Mouse (Mus musculus) forebrain, embryonic 11.5 days (tissue): ENCODE results near the gene 4930402H24Rik. TPM values are rescaled to one million over a fixed set of nuclear protein-coding genes. Genes with fewer than 3 reads are reported as not detected.

Experiments used
- ATAC-seq: fragments of 200-750 bp; cut with Nextera tagmentation; replicated peaks from 2 replicates; pipeline ENCODE4 v1.8.0; 2017; ENCODE audit warnings: moderate TSS enrichment; ENCODE audit not compliant: low FRiP score
- DNase-seq: peaks from one replicate; pipeline ENCODE4 v3.0.0-alpha.2; 2017; ENCODE audit warnings: low spot score
- H3K27ac ChIP-seq: fragments of 300-500 bp; sonication (generic); 2 replicates; pipeline ENCODE4 v1.5.1; 2014; ENCODE audit warnings: low read depth, low read length
- H3K27me3 ChIP-seq: fragments of 300-500 bp; sonication (generic); 2 replicates; pipeline ENCODE4 v1.6.1; 2014; ENCODE audit warnings: mild to moderate bottlenecking, low read length, mixed read lengths; ENCODE audit not compliant: control insufficient read depth, insufficient read depth
- H3K36me3 ChIP-seq: fragments of 300-500 bp; sonication (generic); 2 replicates; pipeline ENCODE4 v1.6.1; 2014; ENCODE audit warnings: mild to moderate bottlenecking, low read length, moderate library complexity, mixed read lengths; ENCODE audit not compliant: control insufficient read depth, insufficient read depth
- H3K4me1 ChIP-seq: fragments of 300-500 bp; sonication (generic); replicated peaks from 2 replicates; pipeline ENCODE4 v1.6.1; 2014; ENCODE audit warnings: low read length, mixed read lengths; ENCODE audit not compliant: control insufficient read depth, insufficient read depth
- H3K4me2 ChIP-seq: fragments of 300-500 bp; sonication (generic); 2 replicates; pipeline ENCODE4 v1.6.1; 2014; ENCODE audit warnings: low read depth, mild to moderate bottlenecking, low read length, moderate library complexity, mixed read lengths; ENCODE audit not compliant: severe bottlenecking
- H3K4me3 ChIP-seq: fragments of 300-500 bp; sonication (generic); 2 replicates; pipeline ENCODE4 v1.5.1; 2014; ENCODE audit warnings: low read depth, low read length
- H3K9ac ChIP-seq: fragments of 300-500 bp; sonication (generic); 2 replicates; pipeline ENCODE4 v1.6.1; 2014; ENCODE audit warnings: low read length
- H3K9me3 ChIP-seq: fragments of 300-500 bp; sonication (generic); 2 replicates; pipeline ENCODE4 v1.6.1; 2016; ENCODE audit warnings: low read length, mixed read lengths; ENCODE audit not compliant: control insufficient read depth
- WGBS: fragments of 180-500 bp; shearing (Covaris S2); extraction: QIAGEN DNeasy Blood & Tissue Kit; methylation state at CpG from one replicate; pipeline ENCODE4 v1.1.7; 2014; 5-methylcytosine and 5-hydroxymethylcytosine counted together
- polyA plus RNA-seq: library from polyadenylated mRNA; unstranded; fragments of >200 nt; fragmentation: Nextera tagmentation; extraction: Ambion mirVana; gene quantifications from 2 replicates; pipeline ENCODE4 v1.2.1, GENCODE M21; 2014

4930402H24Rik gene
- polyA plus RNA-seq, 1 experiment from 2014 or later, result 53.1 TPM

DNA sequence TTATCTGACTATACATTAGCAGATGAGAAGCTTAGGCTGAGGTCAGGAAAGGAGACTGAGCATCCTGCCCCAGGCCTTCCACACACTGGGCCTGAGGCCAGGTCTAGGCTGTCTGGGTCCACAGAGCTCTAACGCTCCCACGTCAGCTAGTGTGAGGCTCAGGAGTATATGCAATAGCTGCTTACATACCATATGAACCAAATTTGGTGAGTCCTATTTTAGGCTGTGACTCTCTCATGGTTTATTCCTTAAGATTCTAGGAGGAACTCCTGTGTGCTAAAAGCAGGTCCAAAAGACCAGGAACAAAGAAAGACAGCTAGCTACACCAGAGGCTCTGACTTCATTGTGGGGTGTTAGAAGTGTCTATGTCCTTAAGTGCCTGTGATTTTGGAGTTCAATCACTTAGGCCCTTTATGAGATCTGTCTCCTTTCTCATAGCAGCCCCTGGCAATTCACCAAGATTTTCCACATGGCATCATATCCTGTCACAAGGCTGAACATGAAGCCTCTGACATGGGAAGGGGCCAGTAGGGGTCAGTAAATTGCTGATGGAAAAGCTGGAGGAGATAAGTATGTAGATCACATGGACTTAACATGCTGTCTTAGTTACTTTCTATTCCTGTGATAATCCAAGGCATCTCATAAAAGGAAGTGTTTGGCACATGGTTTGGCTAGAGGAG is 177.2 kb downstream of the 4930402H24Rik start:
- H3K4me3 ChIP-seq, result no peak overlapping the region
- H3K27ac ChIP-seq, result no peak overlapping the region
- H3K4me1 ChIP-seq, result no peaks in the 10 kb centered on the region
- H3K36me3 ChIP-seq, result peaks cover 13% of the 10 kb centered on the region; the same call in 1 of the 2 replicates
- 100% methylated on average over 2 of the region's 2 CpGs for WGBS
- no peak for ATAC-seq
- H3K27me3 ChIP-seq, result no peaks in the 10 kb centered on the region
- no peak overlapping the region for H3K9ac ChIP-seq
- no peak overlapping the region for H3K4me2 ChIP-seq
- H3K9me3 ChIP-seq, result no peaks in the 10 kb centered on the region
- DNase-seq, result no peak

DNA sequence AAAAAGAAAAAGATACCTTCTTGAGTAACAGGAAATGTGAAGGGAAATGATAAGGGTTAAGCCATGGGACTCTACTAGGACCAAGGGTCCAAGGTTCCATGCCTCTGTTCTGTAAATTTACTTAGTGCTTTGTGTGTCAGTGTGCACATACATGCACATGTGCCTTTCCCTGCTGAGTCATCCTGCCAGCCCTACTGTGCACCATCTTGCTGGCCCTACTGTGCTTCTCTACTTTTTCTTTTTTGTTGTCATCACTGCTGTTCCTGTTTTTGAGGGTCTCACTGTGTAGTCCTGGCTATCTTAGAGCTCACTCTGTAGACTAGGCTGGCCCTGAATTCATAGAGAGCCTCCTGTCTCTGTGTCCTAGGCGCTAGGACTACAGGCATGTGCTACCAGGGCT is 178.5 kb downstream of the 4930402H24Rik start:
- ATAC-seq, result no peak
- Histone ChIP-seq H3K27me3 (no peaks in the 10 kb centered on the region), H3K9ac (no peak overlapping the region), H3K4me1 (no peaks in the 10 kb centered on the region), H3K27ac (no peak overlapping the region), H3K4me2 (no peak overlapping the region), H3K36me3 (peaks cover 13% of the 10 kb centered on the region; the same call in 1 of the 2 replicates), H3K4me3 (no peak overlapping the region), H3K9me3 (no peaks in the 10 kb centered on the region)
- DNase-seq, result no peak
- WGBS, result 85% methylated on average over 1 of the region's 1 CpGs

DNA sequence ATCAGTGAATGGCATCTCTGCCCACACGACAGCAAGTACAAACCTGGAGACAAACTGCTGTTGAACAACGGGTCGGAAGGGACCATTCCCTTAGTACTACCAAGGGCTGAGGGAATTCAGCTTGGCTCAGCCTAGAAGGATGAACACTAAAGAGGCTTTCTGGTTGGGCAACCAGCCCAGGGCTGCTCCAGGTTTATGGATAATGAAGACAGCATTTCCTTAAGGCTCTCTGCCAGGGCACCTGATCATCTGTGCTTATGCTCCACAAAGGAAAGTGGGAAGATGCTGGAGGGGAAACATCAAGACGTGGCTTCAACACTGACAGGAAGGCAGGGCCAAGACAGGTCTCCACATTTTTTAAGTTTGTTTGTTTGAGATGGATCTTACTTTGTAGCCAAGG is 181.8 kb downstream of the 4930402H24Rik start:
- no peak for DNase-seq
- no peak overlapping the region for H3K4me2 ChIP-seq
- no peak overlapping the region for H3K9ac ChIP-seq
- H3K9me3 ChIP-seq, result no peaks in the 10 kb centered on the region
- H3K27me3 ChIP-seq, result no peaks in the 10 kb centered on the region
- peaks cover 5% of the 10 kb centered on the region; the same call in 1 of the 2 replicates for H3K36me3 ChIP-seq
- no peak for ATAC-seq
- no peak overlapping the region for H3K27ac ChIP-seq
- 83% methylated on average over 4 of the region's 4 CpGs for WGBS
- H3K4me1 ChIP-seq, result no peaks in the 10 kb centered on the region
- no peak overlapping the region for H3K4me3 ChIP-seq

DNA sequence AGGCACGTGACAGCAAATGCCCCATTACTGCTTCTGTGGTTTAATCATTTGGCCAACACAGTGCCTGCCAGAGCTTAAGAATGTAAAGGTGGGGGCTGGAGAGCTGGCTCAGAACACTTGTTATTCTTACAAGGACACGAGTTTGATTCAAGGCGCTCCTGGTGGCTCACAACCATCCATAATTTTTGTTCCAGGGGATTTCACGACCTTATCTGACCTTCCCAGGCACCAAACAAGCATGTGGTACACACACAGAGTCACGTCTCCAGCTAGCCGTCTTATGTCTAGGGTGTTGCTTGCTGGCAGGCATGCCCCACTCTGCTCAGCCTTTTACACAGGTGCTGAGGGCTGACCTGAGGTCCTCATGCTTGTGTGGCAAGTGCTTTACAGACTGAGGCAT is 188.3 kb downstream of the 4930402H24Rik start:
- DNase-seq (no peak), ATAC-seq (no peak)
- H3K27me3 ChIP-seq, result no peaks in the 10 kb centered on the region
- no peaks in the 10 kb centered on the region for H3K4me1 ChIP-seq
- no peak overlapping the region for H3K9ac ChIP-seq
- H3K9me3 ChIP-seq, result no peaks in the 10 kb centered on the region
- H3K27ac ChIP-seq, result no peak overlapping the region
- WGBS, result 78% methylated on average over 6 of the region's 6 CpGs
- no peak overlapping the region for H3K4me3 ChIP-seq
- H3K36me3 ChIP-seq, result no peaks in the 10 kb centered on the region; the same call in 1 of the 2 replicates
- H3K4me2 ChIP-seq, result no peak overlapping the region

DNA sequence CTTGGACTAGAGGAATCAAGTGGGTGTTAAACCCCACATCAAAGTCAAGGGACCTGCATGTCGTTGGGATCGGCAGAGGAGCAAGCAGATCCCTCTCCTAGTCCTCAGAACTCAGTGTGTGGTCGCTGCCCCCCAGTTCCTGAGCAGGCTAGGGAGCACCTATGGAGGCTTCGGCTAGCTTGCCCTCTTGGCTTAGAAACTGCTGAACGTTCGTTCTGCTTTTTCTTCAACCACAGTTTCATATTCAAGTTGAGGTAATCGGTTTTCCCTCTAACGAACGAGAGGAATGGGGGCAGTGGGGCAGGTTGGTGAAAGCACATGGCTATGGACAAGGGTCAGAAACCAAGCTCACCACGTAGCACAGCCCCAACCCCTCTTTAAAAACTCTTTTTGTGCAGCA is 199.1 kb downstream of the 4930402H24Rik start:
- Histone ChIP-seq H3K36me3 (no peaks in the 10 kb centered on the region), H3K9me3 (no peaks in the 10 kb centered on the region), H3K27ac (no peak overlapping the region), H3K27me3 (no peaks in the 10 kb centered on the region), H3K9ac (no peak overlapping the region), H3K4me2 (no peak overlapping the region), H3K4me1 (no peaks in the 10 kb centered on the region), H3K4me3 (no peak overlapping the region)
- ATAC-seq, result no peak
- WGBS, result 65% methylated on average over 10 of the region's 10 CpGs
- DNase-seq, result no peak

DNA sequence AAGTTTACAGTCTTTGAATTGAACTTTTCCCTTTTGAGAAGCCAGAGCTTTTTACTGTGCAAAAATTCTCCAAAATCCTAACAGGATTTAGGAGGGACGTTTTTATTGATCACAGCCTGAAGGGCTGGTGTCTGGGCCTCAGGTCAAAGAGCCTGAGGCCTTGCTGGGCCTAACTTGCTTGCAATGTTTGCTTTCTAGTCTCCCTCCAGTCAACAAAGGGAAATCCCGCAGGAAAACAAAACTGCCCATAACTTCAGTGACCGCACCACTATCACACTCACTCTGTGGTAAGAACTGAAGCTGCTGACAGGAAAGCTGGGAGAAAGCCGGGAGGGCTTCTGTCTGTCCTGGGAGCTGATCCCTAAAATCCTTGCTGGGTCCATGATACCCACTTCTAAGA is 199.6 kb downstream of the 4930402H24Rik start:
- no peaks in the 10 kb centered on the region for H3K4me1 ChIP-seq
- H3K4me2 ChIP-seq, result no peak overlapping the region
- no peak for DNase-seq
- H3K9ac ChIP-seq, result no peak overlapping the region
- no peaks in the 10 kb centered on the region for H3K27me3 ChIP-seq
- H3K4me3 ChIP-seq, result no peak overlapping the region
- 78% methylated on average over 4 of the region's 4 CpGs for WGBS
- no peak overlapping the region for H3K27ac ChIP-seq
- no peaks in the 10 kb centered on the region for H3K36me3 ChIP-seq
- no peaks in the 10 kb centered on the region for H3K9me3 ChIP-seq
- ATAC-seq, result no peak

DNA sequence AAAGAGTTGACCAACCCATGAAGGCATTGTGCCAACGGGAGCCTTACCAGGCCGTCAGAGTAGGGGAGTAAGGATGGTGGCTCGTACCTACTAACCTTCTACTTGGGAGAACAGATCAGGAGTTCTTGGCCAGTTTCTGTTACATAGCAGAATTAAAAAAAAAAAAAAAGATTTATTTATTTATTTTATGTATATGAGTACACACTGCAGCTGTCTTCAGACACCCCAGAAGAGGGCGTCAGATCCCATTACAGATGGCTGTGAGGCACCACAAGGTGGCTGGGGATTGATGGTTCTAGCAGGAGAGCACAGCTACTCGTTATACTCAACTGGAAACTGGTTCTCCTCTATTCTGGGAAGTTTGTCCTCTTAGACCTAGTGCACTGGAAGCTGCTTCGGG is 201.0 kb downstream of the 4930402H24Rik start:
- no peak for DNase-seq
- ATAC-seq, result no peak
- H3K36me3 ChIP-seq, result no peaks in the 10 kb centered on the region
- H3K27ac ChIP-seq, result no peak overlapping the region
- no peak overlapping the region for H3K4me2 ChIP-seq
- H3K27me3 ChIP-seq, result no peaks in the 10 kb centered on the region
- H3K4me1 ChIP-seq, result no peaks in the 10 kb centered on the region
- H3K4me3 ChIP-seq, result no peak overlapping the region
- WGBS, result 73% methylated on average over 6 of the region's 6 CpGs
- no peaks in the 10 kb centered on the region for H3K9me3 ChIP-seq
- H3K9ac ChIP-seq, result no peak overlapping the region

DNA sequence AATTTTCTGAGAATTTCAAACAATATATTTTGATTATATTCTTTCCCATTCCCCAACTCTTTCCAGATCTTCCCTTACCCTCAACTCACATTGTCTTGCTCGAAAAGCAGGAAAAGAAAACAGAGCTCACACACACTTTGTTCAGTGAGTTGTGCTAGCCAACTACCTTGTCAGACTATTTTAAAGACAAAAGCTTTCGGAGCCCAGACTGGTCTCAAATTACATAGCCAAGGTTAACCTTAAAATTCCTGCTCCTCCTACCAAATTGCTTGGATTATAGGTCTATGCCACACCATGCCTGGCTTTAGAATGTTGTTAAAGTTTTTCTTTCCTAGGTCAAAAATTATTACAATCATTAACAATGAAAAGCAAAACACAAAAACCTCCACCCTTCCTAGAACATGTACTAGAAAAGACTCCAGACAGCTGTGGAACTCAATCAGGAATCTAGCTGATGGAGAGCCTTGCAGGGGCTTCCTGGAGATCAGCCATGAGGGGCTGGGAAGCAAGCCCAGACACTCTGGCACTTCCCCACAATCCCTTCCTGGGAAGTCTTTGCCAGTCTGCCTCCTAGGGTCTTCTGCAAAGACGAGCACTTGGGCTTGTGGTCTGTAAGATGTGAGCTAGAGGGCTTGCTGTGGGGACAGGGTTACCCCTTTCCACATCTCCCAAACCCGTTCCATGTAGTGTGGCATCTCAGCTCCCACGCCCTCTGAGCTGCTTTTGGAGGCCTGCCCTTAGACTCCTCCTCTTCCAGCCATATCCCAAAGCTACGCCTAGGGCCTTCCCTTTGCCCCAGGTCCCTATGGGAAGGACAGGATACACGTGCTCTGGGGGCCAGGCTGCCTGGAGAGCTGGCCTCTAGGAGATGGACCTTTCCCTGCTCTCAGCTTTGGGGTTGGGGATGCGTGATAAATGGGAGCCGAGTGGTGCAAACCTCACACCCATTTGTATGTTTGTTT is 201.9 kb downstream of the 4930402H24Rik start:
- H3K4me1 ChIP-seq, result no peaks in the 10 kb centered on the region
- no peaks in the 10 kb centered on the region for H3K36me3 ChIP-seq
- WGBS, result 72% methylated on average over 9 of the region's 9 CpGs
- no peaks in the 10 kb centered on the region for H3K27me3 ChIP-seq
- no peak for DNase-seq
- no peaks in the 10 kb centered on the region for H3K9me3 ChIP-seq
- H3K27ac ChIP-seq, result no peak overlapping the region
- ATAC-seq, result no peak
- H3K9ac ChIP-seq, result no peak overlapping the region
- no peak overlapping the region for H3K4me3 ChIP-seq
- no peak overlapping the region for H3K4me2 ChIP-seq
